Mouse (Mus musculus): Measurements from ENCODE around the gene Tceanc2. TPM values are rescaled to one million over a fixed set of nuclear protein-coding genes. Genes with fewer than 3 reads are reported as not detected.

Gene Tceanc2
- 10 to 100 TPM; 16.5 to 20.7 TPM for total RNA-seq (2021)

- DNase-seq, result peak; percentile 35 to 44
Measured at GRCm38 (mm10) chr4:107178830-107179490, at the start of gene Tceanc2. Gene Tceanc2 (minus strand): TSS chr4:107179116.

DNA sequence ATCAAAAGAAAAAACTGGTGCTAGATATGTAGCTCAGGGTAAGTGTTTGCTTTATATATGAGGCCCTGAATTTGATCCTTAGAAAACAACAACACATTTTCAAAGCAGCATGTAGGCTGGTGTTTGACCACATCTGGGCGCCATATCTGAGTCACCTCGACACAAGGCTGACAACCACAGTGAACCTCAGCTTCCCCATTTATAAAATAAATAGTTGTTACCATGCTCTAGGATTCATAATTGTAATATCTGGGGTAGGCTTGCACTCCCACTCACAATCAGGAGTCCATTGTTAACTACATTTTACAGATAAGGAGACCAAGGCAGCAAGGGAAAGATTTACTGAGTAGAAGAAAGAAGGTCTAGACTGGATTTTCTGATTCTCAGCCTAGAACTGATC lies 47.4 kb upstream of the Tceanc2 start:
- no peak for DNase-seq

- peak in 1 of 2 experiments; percentile 13 for DNase-seq
Measured at GRCm38 (mm10) chr4:107223225-107224204, 44.6 kb upstream of the Tceanc2 start.

DNA sequence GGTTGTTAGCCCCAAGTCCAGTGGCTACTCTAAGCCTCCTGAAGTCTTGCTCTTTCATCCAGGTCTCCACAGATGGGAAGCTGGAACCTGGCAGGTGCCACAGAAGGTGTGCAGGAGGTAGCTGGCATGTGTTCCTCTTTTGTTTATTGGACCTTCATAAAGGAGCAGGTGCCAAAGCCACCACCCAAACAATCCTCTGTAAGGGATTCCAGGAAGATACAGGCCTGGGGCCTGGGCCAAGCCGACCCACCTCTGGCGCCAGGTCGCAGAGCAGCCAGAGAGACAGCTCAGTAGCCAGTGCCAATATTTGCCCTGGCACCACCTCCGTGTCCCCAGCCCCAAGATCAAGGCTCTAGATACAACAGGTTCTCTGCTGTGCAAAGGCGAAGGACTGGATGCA lies 42.6 kb upstream of the Tceanc2 start:
- no peak for DNase-seq

DNA sequence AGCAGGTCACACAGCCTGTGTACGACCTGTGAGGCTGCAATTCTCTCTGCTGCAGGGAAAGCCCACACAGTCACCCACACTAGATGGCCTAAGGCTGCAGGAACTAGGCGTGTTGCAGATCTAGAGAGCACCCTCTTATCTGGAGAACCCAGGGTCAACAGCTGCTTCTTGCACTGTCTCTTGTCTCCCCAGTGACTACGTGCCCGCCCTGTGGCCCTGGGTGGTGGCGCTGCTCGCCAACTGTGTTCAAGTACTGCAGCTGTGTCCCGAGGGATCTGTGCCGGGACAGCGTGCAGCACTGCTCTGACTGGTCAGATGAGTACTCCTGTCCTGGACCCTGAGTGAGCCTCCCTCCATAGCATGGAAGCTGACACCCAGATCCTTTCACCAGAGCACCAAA lies 38.7 kb upstream of the Tceanc2 start:
- DNase-seq, result no peak

- no peak for DNase-seq
Measured at GRCm38 (mm10) chr4:107213279-107214011, 34.5 kb upstream of the Tceanc2 start.

- DNase-seq, result no peak
Measured at GRCm38 (mm10) chr4:107211936-107212335, 33.0 kb upstream of the Tceanc2 start.

- peak in 1 of 2 experiments; percentile 17 for DNase-seq
Measured at GRCm38 (mm10) chr4:107211465-107211864, 32.5 kb upstream of the Tceanc2 start.

DNA sequence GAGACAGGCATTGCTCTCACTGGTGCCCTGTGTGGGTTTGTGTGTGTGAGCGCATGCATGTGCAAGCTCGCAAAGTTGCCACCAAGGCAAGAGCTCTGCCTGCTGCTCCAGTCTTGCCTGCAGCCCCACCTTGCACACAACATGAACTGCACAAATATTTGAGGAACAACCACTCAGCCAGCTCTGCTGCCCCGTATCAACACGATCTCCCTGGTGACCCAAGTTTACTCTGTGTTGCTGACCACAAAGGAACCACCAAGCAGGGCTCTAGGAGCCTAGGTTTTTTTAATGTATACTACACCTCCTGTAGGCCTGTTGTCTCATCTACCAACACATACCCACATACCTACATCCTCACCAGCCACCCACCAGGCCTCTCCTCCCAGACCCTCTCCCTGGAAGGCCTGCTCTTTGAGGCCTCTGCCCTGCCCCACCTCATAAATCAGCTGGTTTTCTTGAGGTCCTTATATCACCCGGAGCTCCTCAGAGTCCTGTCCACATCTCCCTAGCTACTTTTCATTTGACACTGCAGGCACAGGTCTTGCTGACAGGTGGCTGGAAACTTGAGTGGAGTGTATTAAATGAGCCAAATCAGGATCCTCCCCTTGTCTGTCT lies 31.7 kb upstream of the Tceanc2 start:
- no peak for DNase-seq

DNA sequence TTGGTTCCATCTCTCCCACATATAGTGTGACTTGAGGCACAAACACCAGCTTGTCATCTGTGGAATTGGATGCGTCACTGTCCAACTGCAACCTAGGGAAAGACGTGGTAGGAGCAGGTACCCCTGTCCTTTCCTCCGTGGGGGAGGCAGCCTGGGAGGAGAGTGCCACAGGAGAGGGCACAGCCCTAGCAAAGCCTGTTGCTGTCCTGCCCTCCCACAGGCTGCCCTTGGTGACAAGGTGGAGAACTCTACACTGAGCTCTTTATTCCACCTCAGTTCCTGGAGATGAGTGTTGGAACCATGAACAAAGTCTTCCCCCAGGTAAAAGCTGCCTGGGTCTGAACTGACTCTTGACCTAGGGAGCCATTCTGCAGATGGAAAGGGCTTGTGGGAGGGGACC lies 30.0 kb upstream of the Tceanc2 start, which contains the start of gene Ldlrad1:
Gene Ldlrad1 (plus strand): TSS at position 301 of the 400 bp plus-strand sequence.
- DNase-seq, result no peak

DNA sequence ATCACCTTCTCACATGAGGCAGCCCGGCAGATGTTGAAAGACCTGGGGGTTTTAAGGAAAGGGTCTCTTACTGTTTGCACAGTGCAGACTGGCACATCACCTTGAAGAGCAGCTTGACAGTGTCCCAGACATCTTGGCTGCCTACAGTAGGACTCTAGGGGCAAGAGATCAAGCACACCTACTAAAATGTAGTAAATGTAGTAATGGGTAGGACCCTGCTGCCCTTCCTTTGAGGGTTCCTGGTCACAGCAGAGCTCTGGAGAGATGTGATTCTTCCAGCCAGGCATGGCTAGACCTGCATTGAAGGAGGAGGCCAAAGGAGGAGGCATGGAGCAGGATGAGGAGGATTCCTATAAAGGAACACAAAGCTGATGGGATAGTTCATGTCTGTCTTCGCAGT lies 28.1 kb upstream of the Tceanc2 start:
- DNase-seq, result no peak

DNA sequence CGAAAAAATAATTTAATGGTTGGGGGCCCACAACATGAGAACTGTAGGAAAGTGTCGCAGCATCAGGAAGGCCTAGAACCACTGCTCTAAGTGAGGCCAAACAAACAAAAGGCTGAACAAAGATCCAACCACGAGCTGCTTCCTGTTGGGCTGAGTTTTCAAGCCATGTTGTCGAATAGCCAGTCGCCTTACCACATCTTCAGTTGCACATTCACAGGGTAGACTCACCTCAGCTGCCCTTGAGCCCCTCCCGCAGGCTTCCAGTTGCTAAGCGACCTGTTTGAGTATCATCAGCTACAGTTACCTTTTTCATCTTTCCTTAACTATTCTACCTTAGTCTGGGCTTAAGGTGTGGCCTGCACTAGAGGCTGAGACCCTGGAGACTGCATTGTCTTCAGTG lies 24.1 kb upstream of the Tceanc2 start:
- DNase-seq, result no peak

GRCm38 (mm10) chr4:107201779-107202178 lies 22.9 kb upstream of the Tceanc2 start:
- no peak for DNase-seq

- no peak for DNase-seq
Measured at GRCm38 (mm10) chr4:107198072-107198471, 19.2 kb upstream of the Tceanc2 start.

DNA sequence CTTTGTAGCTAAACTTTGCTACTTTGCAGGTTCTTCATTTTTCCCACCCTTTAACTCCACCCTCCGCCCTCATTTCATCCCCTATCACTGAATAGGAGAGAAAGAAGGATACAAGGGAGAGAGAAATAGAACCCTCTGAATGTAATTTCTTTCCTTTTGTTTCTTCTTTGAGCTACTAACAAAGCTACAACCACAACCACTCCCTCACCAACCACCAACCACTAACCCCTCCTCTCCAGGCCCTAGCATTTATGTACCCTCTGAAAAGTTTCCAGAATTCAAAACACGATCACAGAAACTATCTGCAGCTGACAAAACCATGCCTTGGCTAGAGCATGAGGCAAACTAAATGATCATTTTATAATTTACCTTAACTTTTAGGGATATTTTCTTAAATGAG lies 17.5 kb upstream of the Tceanc2 start:
- no peak for DNase-seq

DNA sequence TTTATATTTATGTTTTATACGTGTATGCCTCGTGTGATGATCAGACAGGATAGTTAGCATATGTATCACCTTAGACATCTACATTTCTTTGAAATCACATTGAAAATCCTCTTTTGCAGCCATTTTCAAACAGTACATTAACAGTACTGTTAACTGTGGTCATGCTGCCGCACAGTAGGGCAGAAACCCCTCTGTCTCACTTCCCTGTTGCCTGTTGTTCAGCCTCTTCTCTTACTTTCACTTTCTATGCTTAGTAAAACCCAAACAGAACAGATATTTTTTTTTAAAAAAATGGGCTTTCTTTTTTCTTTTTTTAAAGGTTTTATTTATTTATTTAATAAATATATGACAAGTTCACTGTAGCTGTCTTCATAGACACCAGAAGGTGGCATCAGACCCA lies 14.9 kb upstream of the Tceanc2 start:
- no peak for DNase-seq

DNA sequence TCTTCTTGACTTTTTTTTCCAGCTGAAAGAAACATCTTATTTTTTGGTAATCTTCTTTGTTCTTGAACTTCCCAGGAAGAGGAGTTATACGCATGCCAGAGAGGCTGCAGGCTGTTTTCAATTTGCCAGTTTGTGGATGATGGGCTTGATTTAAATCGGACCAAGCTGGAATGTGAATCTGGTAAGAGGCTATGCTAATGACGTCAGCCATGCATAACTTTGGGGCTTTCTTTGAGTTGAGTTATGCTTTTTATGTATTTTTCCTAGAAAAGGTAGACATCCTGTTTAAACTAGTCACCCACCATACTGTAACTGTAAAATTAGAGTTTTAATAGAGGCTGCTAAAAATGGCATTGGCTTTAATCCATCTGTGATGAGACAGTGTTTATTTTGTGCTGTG lies 6.8 kb upstream of the Tceanc2 start:
- DNase-seq, result no peak

DNA sequence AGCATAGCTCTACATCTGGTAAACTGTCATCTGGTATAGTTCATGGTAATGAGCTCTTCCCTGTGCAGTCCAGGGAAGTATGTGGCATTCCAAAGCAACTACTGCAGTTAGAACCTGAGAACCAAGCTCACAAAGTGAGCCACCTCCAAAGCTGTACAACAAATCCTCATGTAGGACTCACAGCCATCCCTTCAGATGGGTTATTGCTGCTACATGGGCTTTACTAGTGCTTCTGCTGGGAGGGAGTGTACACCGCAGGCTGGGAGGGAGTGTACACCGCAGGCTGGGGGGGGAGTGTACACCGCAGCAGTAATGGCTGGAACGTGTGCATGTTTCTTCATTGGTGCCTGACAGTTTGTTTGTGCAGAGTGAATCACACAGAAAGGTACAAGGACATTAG lies 4.3 kb upstream of the Tceanc2 start:
- DNase-seq, result no peak

- no peak for DNase-seq
Measured at GRCm38 (mm10) chr4:107182796-107183195, 3.9 kb upstream of the Tceanc2 start.

DNA sequence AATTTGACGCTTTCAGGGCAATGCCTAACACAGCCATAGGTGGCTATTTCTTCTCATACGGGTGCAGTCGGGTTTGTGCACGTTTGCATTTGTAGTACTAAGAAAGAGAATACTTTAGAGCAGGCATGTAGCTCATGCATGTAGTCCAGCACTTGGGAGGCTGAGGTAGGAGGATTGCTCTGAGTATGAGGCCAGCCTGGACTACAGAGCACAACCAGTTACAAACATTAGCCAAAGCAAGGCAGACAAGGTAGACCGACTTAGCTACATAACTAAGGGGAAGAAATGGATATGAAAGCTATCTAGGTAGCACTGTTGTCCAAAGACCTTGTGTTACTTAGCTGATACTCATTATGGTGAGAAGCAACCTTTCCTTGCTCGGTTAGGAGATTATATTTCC lies 3.0 kb upstream of the Tceanc2 start:
- no peak for DNase-seq

DNA sequence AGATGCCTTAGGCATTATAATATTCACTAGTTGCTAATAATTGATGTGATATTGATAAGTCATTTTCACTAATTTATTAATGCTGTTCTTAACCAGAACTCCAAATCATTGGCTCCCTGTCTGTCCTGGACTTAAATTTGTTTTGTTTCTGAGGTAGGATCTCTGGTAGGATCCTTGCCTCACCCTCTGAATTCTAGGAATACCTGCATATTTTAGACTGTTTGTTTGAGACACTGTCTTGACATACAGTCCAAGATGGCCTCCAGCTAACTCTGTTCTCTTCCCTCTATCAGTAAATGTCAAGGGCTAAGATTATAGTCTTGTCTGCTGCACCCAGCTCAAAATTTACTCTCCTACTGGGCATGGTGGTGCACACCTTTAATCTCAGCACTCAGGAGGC lies 1.8 kb upstream of the Tceanc2 start:
- no peak for DNase-seq

- DNase-seq, result no peak
Measured at GRCm38 (mm10) chr4:107179561-107179960, 645 bp upstream of the Tceanc2 start.
